Mouse (Mus musculus): Measurements from ENCODE around the gene Ogfod1. TPM values are rescaled to one million over a fixed set of nuclear protein-coding genes. Genes with fewer than 3 reads are reported as not detected.

The Ogfod1 gene
- polyA plus RNA-seq, 1 experiment from 2014 or later, result 16.9 TPM

Other genes starting within 250 kb of the Ogfod1 start
- 145 and 150 TPM in 2 replicates for gene Gnao1, start 227.2 kb upstream of the Ogfod1 start, polyA plus RNA-seq (2015; fragmentation: Nextera tagmentation; extraction: Ambion mirVana)
- gene Amfr, start 24.4 kb upstream of the Ogfod1 start, polyA plus RNA-seq (2015; fragmentation: Nextera tagmentation; extraction: Ambion mirVana), result 60.6 and 64.3 TPM in 2 replicates
- gene Nudt21, start 167 bp upstream of the Ogfod1 start, polyA plus RNA-seq (2015; fragmentation: Nextera tagmentation; extraction: Ambion mirVana), result 109 and 112 TPM in 2 replicates
- gene Bbs2, start 61.7 kb downstream of the Ogfod1 start, polyA plus RNA-seq (2015; fragmentation: Nextera tagmentation; extraction: Ambion mirVana), result 22.0 and 25.3 TPM in 2 replicates
- gene Mt4, start 100.0 kb downstream of the Ogfod1 start, polyA plus RNA-seq (2015; fragmentation: Nextera tagmentation; extraction: Ambion mirVana), result not detected in 2 replicates
- 119 and 130 TPM in 2 replicates for gene Mt3, start 115.4 kb downstream of the Ogfod1 start, polyA plus RNA-seq (2015; fragmentation: Nextera tagmentation; extraction: Ambion mirVana)
- gene Mt2, start 135.5 kb downstream of the Ogfod1 start, polyA plus RNA-seq (2015; fragmentation: Nextera tagmentation; extraction: Ambion mirVana), result 9.5 and 9.6 TPM in 2 replicates
- gene Mt1, start 141.9 kb downstream of the Ogfod1 start, polyA plus RNA-seq (2015; fragmentation: Nextera tagmentation; extraction: Ambion mirVana), result 35.8 and 38.6 TPM in 2 replicates
- gene Nup93, start 177.4 kb downstream of the Ogfod1 start, polyA plus RNA-seq (2015; fragmentation: Nextera tagmentation; extraction: Ambion mirVana), result 66.5 and 68.0 TPM in 2 replicates